Mouse (Mus musculus) MEL (cell line): ENCODE results near the gene Cep162. TPM values are rescaled to one million over a fixed set of nuclear protein-coding genes. Genes with fewer than 3 reads are reported as not detected.

Experiments
- DNase-seq: peaks from one replicate; pipeline ENCODE4 v3.0.0; 2011; ENCODE audit warnings: low read depth, low spot score
- H3K27ac ChIP-seq: 2 replicates; pipeline ENCODE4 v1.5.1; 2012; ENCODE audit warnings: low read depth, mild to moderate bottlenecking, control low read depth, low read length, moderate library complexity; ENCODE audit not compliant: control insufficient read depth
- H3K27me3 ChIP-seq, 2 experiments: fragments of 150-350 bp in 1 of 2; sonication (generic) in 1 of 2; 2 replicates each; pipeline ENCODE4 v1.6.1; 2012; ENCODE audit warnings: low read length in 2 of 2, mild to moderate bottlenecking in 2 of 2, improper control_type of control experiment in 1 of 2, moderate library complexity in 1 of 2; ENCODE audit not compliant: insufficient read depth in 2 of 2, control insufficient read depth in 1 of 2
- H3K36me3 ChIP-seq, 2 experiments: 2 replicates each; pipeline ENCODE4 v1.6.1; 2012 to 2014; ENCODE audit warnings: low read length in 2 of 2, improper control_type of control experiment in 1 of 2, inconsistent platforms in 1 of 2, mild to moderate bottlenecking in 1 of 2; ENCODE audit not compliant: insufficient read depth in 2 of 2, control insufficient read depth in 1 of 2
- H3K4me1 ChIP-seq, 2 experiments: fragments of 150-350 bp in 1 of 2; sonication (generic) in 1 of 2; 2 replicates each; pipeline ENCODE4 v1.6.1; 2012; ENCODE audit warnings: low read length in 2 of 2, improper control_type of control experiment in 1 of 2, mild to moderate bottlenecking in 1 of 2; ENCODE audit not compliant: insufficient read depth in 2 of 2, control insufficient read depth in 1 of 2
- H3K4me3 ChIP-seq, 2 experiments: fragments of 150-350 bp in 1 of 2; sonication (generic) in 1 of 2; 2 replicates each; pipeline ENCODE4 v1.5.1; 2012; ENCODE audit warnings: low read depth in 2 of 2, low read length in 2 of 2, mild to moderate bottlenecking in 2 of 2, moderate library complexity in 2 of 2, control low read depth in 1 of 2, improper control_type of control experiment in 1 of 2; ENCODE audit not compliant: control insufficient read depth in 1 of 2, insufficient read depth in 1 of 2
- H3K79me2 ChIP-seq: 2 replicates; pipeline ENCODE4 v1.6.1; 2012; ENCODE audit warnings: mild to moderate bottlenecking, low read length, moderate library complexity; ENCODE audit not compliant: control insufficient read depth, poor library complexity, insufficient read depth
- H3K9ac ChIP-seq: 2 replicates; pipeline ENCODE4 v1.6.1; 2012; ENCODE audit warnings: low read depth, mild to moderate bottlenecking, control low read depth, low read length, moderate library complexity; ENCODE audit not compliant: control insufficient read depth, poor library complexity, severe bottlenecking
- H3K9me3 ChIP-seq: fragments of 150-350 bp; sonication (generic); replicated peaks from 2 replicates; pipeline ENCODE4 v1.6.1; 2012; ENCODE audit warnings: mild to moderate bottlenecking, low read length, improper control_type of control experiment, moderate library complexity; ENCODE audit not compliant: insufficient read depth
- BHLHE40 ChIP-seq: IDR thresholded peaks from 2 replicates; pipeline ENCODE4 v1.6.1; 2012; ENCODE audit warnings: low read depth, mild to moderate bottlenecking, inconsistent platforms, low read length, improper control_type of control experiment, borderline replicate concordance
- CHD2 ChIP-seq: IDR thresholded peaks from 2 replicates; pipeline ENCODE4 v1.6.1; 2011; ENCODE audit warnings: low read length, improper control_type of control experiment
- ELF1 ChIP-seq: IDR thresholded peaks from 2 replicates; pipeline ENCODE4 v1.6.1; 2014; ENCODE audit warnings: low read depth, mild to moderate bottlenecking, inconsistent platforms, low read length, improper control_type of control experiment, moderate library complexity
- EP300 ChIP-seq, 2 experiments: IDR thresholded peaks; 2 replicates each; pipeline ENCODE4 v1.6.1; 2011; ENCODE audit warnings: improper control_type of control experiment in 2 of 2, low read length in 2 of 2, low read depth in 1 of 2, mild to moderate bottlenecking in 1 of 2
- GABPA ChIP-seq: IDR thresholded peaks from 2 replicates; pipeline ENCODE4 v1.6.1; 2012; ENCODE audit warnings: low read depth, mild to moderate bottlenecking, inconsistent platforms, low read length, improper control_type of control experiment, moderate library complexity
- GATA1 ChIP-seq: IDR thresholded peaks from 2 replicates; pipeline ENCODE4 v1.6.1; 2011; ENCODE audit warnings: low read depth, low read length, improper control_type of control experiment
- JUND ChIP-seq: IDR thresholded peaks from 2 replicates; pipeline ENCODE4 v1.6.1; 2011; ENCODE audit warnings: low read depth, mild to moderate bottlenecking, improper control_type of control experiment, low read length
- MAFK ChIP-seq: IDR thresholded peaks from 2 replicates; pipeline ENCODE4 v1.6.1; 2011; ENCODE audit warnings: low read depth, mild to moderate bottlenecking, low read length, improper control_type of control experiment, borderline replicate concordance
- MAX ChIP-seq: IDR thresholded peaks from 2 replicates; pipeline ENCODE4 v1.6.1; 2011; ENCODE audit warnings: low read length, improper control_type of control experiment
- MAZ ChIP-seq: IDR thresholded peaks from 2 replicates; pipeline ENCODE4 v1.6.1; 2012; ENCODE audit warnings: low read depth, mild to moderate bottlenecking, inconsistent platforms, low read length, improper control_type of control experiment
- MYB ChIP-seq: IDR thresholded peaks from 2 replicates; pipeline ENCODE4 v1.6.1; 2011; ENCODE audit warnings: mild to moderate bottlenecking, low read depth, low read length, improper control_type of control experiment
- MYC ChIP-seq: IDR thresholded peaks from 2 replicates; pipeline ENCODE4 v1.6.1; 2011; ENCODE audit warnings: low read depth, mild to moderate bottlenecking, low read length, improper control_type of control experiment, moderate library complexity
- NELFE ChIP-seq: IDR thresholded peaks from 2 replicates; pipeline ENCODE4 v1.6.1; 2011; ENCODE audit warnings: low read depth, low read length, improper control_type of control experiment
- RAD21 ChIP-seq: IDR thresholded peaks from 2 replicates; pipeline ENCODE4 v1.6.1; 2011; ENCODE audit warnings: mild to moderate bottlenecking, low read depth, low read length, improper control_type of control experiment
- TBP ChIP-seq: IDR thresholded peaks from 2 replicates; pipeline ENCODE4 v1.8.0; 2011; ENCODE audit warnings: low read depth, low read length, improper control_type of control experiment
- TCF12 ChIP-seq: IDR thresholded peaks from 2 replicates; pipeline ENCODE4 v1.6.1; 2014; ENCODE audit warnings: low read depth, mild to moderate bottlenecking, inconsistent platforms, low read length, improper control_type of control experiment, moderate library complexity
- ZNF384 ChIP-seq: IDR thresholded peaks from 2 replicates; pipeline ENCODE4 v1.6.1; 2012; ENCODE audit warnings: low read depth, mild to moderate bottlenecking, inconsistent platforms, low read length, improper control_type of control experiment
- polyA plus RNA-seq, 2 experiments: library from polyadenylated mRNA; stranded (reverse) in 1 of 2; unstranded in 1 of 2; fragments of >175 nt in 1 of 2; fragments of >200 nt in 1 of 2; gene quantifications; 2 replicates each; pipeline versions ENCODE4 v1.2.1 to v1.2.4; 2012; ENCODE audit warnings: low replicate concordance in 2 of 2, low read depth in 1 of 2; ENCODE audit not compliant: insufficient read length in 2 of 2, insufficient read depth in 1 of 2, missing spikeins in 1 of 2
- total RNA-seq: library from RNA; depleted of rRNA; stranded (reverse); fragments of 300-350 nt; gene quantifications from 2 replicates; pipeline ENCODE4 v1.2.3, GENCODE M21; 2012

Cep162 gene
- total and polyA plus RNA-seq, 3 experiments: 3.7 to 5.4 TPM; not detected in 1

GRCm38 (mm10) chr9:87171517-87171916 is 83.8 kb downstream of the Cep162 start:
- Histone ChIP-seq H3K9me3 (no peaks in the 10 kb centered on the region), H3K27ac (no peak overlapping the region), H3K4me1 (no peaks in the 10 kb centered on the region), H3K79me2 (no peaks in the 10 kb centered on the region), H3K9ac (no peak overlapping the region), H3K36me3 (no peaks in the 10 kb centered on the region), H3K4me3 (no peak overlapping the region), H3K27me3 (no peaks in the 10 kb centered on the region)
- TF ChIP-seq MAFK (no peak), GABPA (no peak), TCF12 (no peak), GATA1 (no peak)
- no peak for DNase-seq

- DNase-seq: no peak
- Histone ChIP-seq H3K4me1 (no peaks in the 10 kb centered on the region), H3K27me3 (no peaks in the 10 kb centered on the region), H3K9me3 (no peaks in the 10 kb centered on the region), H3K9ac (no peak overlapping the region)
- TF ChIP-seq GABPA: no peak
- TF ChIP-seq TBP: no peak
- no peak for TF ChIP-seq JUND
- TF ChIP-seq EP300 (IDR thresholded peaks at IDR 0.05; ENCODE audit: low read depth in 1 of 2, low read length in 2 of 2): no peak
- TF ChIP-seq ELF1: no peak
- TF ChIP-seq NELFE: no peak
- no peak for TF ChIP-seq GATA1
- TF ChIP-seq CHD2: no peak
- TF ChIP-seq MAZ: no peak
- no peak for TF ChIP-seq RAD21
- TF ChIP-seq MYB: no peak
- no peak for TF ChIP-seq BHLHE40
- no peak for TF ChIP-seq ZNF384
- TF ChIP-seq MAX: no peak
- TF ChIP-seq MYC: no peak
- TF ChIP-seq, all 39 proteins: peak for 0
- Histone ChIP-seq H3K4me3 (no peak overlapping the region), H3K79me2 (no peaks in the 10 kb centered on the region), H3K36me3 (no peaks in the 10 kb centered on the region), H3K27ac (no peak overlapping the region)
Observed at GRCm38 (mm10) chr9:87170891-87171290, 84.4 kb downstream of the Cep162 start.
